Mouse (Mus musculus) ovary, adult 18-20 months (tissue): Measurements from ENCODE around the gene Chl1.

Experiments
- DNase-seq: peaks from one replicate; pipeline ENCODE4 v3.0.0; 2022; ENCODE audit warnings: low spot score, mixed read lengths

The Chl1 gene

GRCm38 (mm10) chr6:103543753-103544152 lies 33.4 kb downstream of the Chl1 start:
- DNase-seq: no peak

- DNase-seq: no peak
Observed at GRCm38 (mm10) chr6:103546314-103546713, 35.9 kb downstream of the Chl1 start.

- DNase-seq: no peak
Observed at GRCm38 (mm10) chr6:103549929-103550328, 39.5 kb downstream of the Chl1 start.

- DNase-seq: no peak
Observed at GRCm38 (mm10) chr6:103558037-103558893, 47.9 kb downstream of the Chl1 start.

GRCm38 (mm10) chr6:103558894-103559225 lies 48.5 kb downstream of the Chl1 start:
- DNase-seq: no peak

GRCm38 (mm10) chr6:103559344-103559743 lies 49.0 kb downstream of the Chl1 start:
- no peak for DNase-seq

GRCm38 (mm10) chr6:103564811-103565210 lies 54.4 kb downstream of the Chl1 start:
- no peak for DNase-seq

GRCm38 (mm10) chr6:103567247-103567646 lies 56.9 kb downstream of the Chl1 start:
- no peak for DNase-seq

- DNase-seq: no peak
Observed at GRCm38 (mm10) chr6:103572659-103573058, 62.3 kb downstream of the Chl1 start.

GRCm38 (mm10) chr6:103584224-103584623 lies 73.8 kb downstream of the Chl1 start:
- DNase-seq: no peak

- no peak for DNase-seq
Observed at GRCm38 (mm10) chr6:103585667-103586066, 75.3 kb downstream of the Chl1 start.

GRCm38 (mm10) chr6:103586081-103586480 lies 75.7 kb downstream of the Chl1 start:
- DNase-seq: no peak

GRCm38 (mm10) chr6:103602070-103602469 lies 91.7 kb downstream of the Chl1 start:
- DNase-seq: no peak

GRCm38 (mm10) chr6:103610656-103611055 lies 100.3 kb downstream of the Chl1 start:
- no peak for DNase-seq

GRCm38 (mm10) chr6:103612626-103613025 lies 102.2 kb downstream of the Chl1 start:
- DNase-seq: no peak

- no peak for DNase-seq
Observed at GRCm38 (mm10) chr6:103613714-103614113, 103.3 kb downstream of the Chl1 start.

- DNase-seq: no peak
Observed at GRCm38 (mm10) chr6:103615924-103616602, 105.7 kb downstream of the Chl1 start.

GRCm38 (mm10) chr6:103620880-103621279 lies 110.5 kb downstream of the Chl1 start:
- DNase-seq: no peak

GRCm38 (mm10) chr6:103622117-103622713 lies 111.8 kb downstream of the Chl1 start:
- DNase-seq: no peak

- DNase-seq: no peak
Observed at GRCm38 (mm10) chr6:103632856-103633255, 122.5 kb downstream of the Chl1 start.

- DNase-seq: no peak
Observed at GRCm38 (mm10) chr6:103656778-103657177, 146.4 kb downstream of the Chl1 start.

- DNase-seq: no peak
Observed at GRCm38 (mm10) chr6:103659173-103659572, 148.8 kb downstream of the Chl1 start.

GRCm38 (mm10) chr6:103665206-103665605 lies 154.8 kb downstream of the Chl1 start:
- DNase-seq: no peak
